Mouse (Mus musculus) limb, embryonic 14.5 days (tissue): ENCODE results near the gene Fut11. TPM values are rescaled to one million over a fixed set of nuclear protein-coding genes. Genes with fewer than 3 reads are reported as not detected.

Source experiments
- ATAC-seq: fragments of 200-750 bp; cut with Nextera tagmentation; 2 replicates; pipeline ENCODE4 v1.8.0; 2017; ENCODE audit warnings: low read depth, moderate number of reproducible peaks, moderate TSS enrichment; ENCODE audit not compliant: low FRiP score
- DNase-seq: peaks from one replicate; pipeline ENCODE4 v3.0.0-alpha.2; 2015; ENCODE audit warnings: low spot score
- H3K27ac ChIP-seq: fragments of 300-500 bp; sonication (generic); replicated peaks from 2 replicates; pipeline ENCODE4 v1.5.1; 2014; ENCODE audit warnings: low read depth, mild to moderate bottlenecking, low read length, moderate library complexity, mixed read lengths
- H3K27me3 ChIP-seq: fragments of 300-500 bp; sonication (generic); 2 replicates; pipeline ENCODE4 v1.6.1; 2014; ENCODE audit warnings: low read length, mixed read lengths; ENCODE audit not compliant: control insufficient read depth, insufficient read depth
- H3K36me3 ChIP-seq: fragments of 300-500 bp; sonication (generic); 2 replicates; pipeline ENCODE4 v1.6.1; 2014; ENCODE audit warnings: mild to moderate bottlenecking, low read length, moderate library complexity, mixed read lengths; ENCODE audit not compliant: control insufficient read depth, insufficient read depth
- H3K4me1 ChIP-seq: fragments of 300-500 bp; sonication (generic); 2 replicates; pipeline ENCODE4 v1.6.1; 2014; ENCODE audit warnings: antibody characterized with exemption, low read length, mixed read lengths; ENCODE audit not compliant: control insufficient read depth, insufficient read depth
- H3K4me2 ChIP-seq: fragments of 300-500 bp; sonication (generic); replicated peaks from 2 replicates; pipeline ENCODE4 v1.6.1; 2014; ENCODE audit warnings: low read depth, mild to moderate bottlenecking, low read length, moderate library complexity; ENCODE audit not compliant: severe bottlenecking
- H3K4me3 ChIP-seq: fragments of 300-500 bp; sonication (generic); replicated peaks from 2 replicates; pipeline ENCODE4 v1.5.1; 2014; ENCODE audit warnings: low read length
- H3K9ac ChIP-seq: fragments of 300-500 bp; sonication (generic); 2 replicates; pipeline ENCODE4 v1.6.1; 2014; ENCODE audit warnings: mild to moderate bottlenecking, low read depth, low read length, moderate library complexity; ENCODE audit not compliant: severe bottlenecking
- H3K9me3 ChIP-seq: fragments of 300-500 bp; sonication (generic); 2 replicates; pipeline ENCODE4 v1.6.1; 2016; ENCODE audit warnings: low read length; ENCODE audit not compliant: control insufficient read depth
- POLR2A ChIP-seq: fragments of 200-500 bp; IDR thresholded peaks from 2 replicates; pipeline ENCODE4 v1.8.0; 2012; ENCODE audit warnings: inconsistent platforms, mild to moderate bottlenecking, moderate library complexity, borderline replicate concordance; ENCODE audit not compliant: insufficient read depth, insufficient read length; ENCODE audit errors: extremely low read depth
- WGBS: fragments of 180-500 bp; shearing (Covaris S2); extraction: QIAGEN DNeasy Blood & Tissue Kit; methylation state at CpG from one replicate; pipeline ENCODE4 v1.1.7; 2014; 5-methylcytosine and 5-hydroxymethylcytosine counted together
- polyA plus RNA-seq, 2 experiments: library from polyadenylated mRNA; depleted of rRNA in 1 of 2; stranded (reverse) in 1 of 2; unstranded in 1 of 2; fragments of >200 nt; fragmentation: Nextera tagmentation in 1 of 2; extraction: Ambion mirVana in 1 of 2; gene quantifications; 2 replicates each; pipeline versions ENCODE4 v1.2.1 to v1.2.3; 2012 to 2014

Gene Fut11
- polyA plus RNA-seq, 2 experiments: 22.6 to 26.9 TPM

- ATAC-seq (no peak), DNase-seq (no peak)
- Histone ChIP-seq H3K9ac (no peak overlapping the region), H3K9me3 (no peaks in the 10 kb centered on the region), H3K4me1 (no peaks in the 10 kb centered on the region), H3K36me3 (peaks cover 59% of the 10 kb centered on the region), H3K4me2 (peak overlapping the region; percentile 84), H3K27me3 (no peaks in the 10 kb centered on the region), H3K27ac (peak overlapping the region; percentile 43; the same call in 1 of the 2 replicates), H3K4me3 (peak overlapping the region; percentile 80; the same call in 1 of the 2 replicates)
- TF ChIP-seq POLR2A: no peak
- 65% methylated on average over 2 of the region's 2 CpGs for WGBS
Measured at GRCm38 (mm10) chr14:20735052-20735451, 40.3 kb downstream of the Fut11 start.

- DNase-seq: no peak
- no peak overlapping the region for H3K9ac ChIP-seq
- TF ChIP-seq POLR2A: no peak
- no peak overlapping the region for H3K27ac ChIP-seq
- no peak overlapping the region for H3K4me2 ChIP-seq
- no peak for ATAC-seq
- peaks cover 55% of the 10 kb centered on the region for H3K36me3 ChIP-seq
- 92% methylated on average over 13 of the region's 13 CpGs for WGBS
- H3K4me3 ChIP-seq: no peak overlapping the region
- no peaks in the 10 kb centered on the region for H3K9me3 ChIP-seq
- no peaks in the 10 kb centered on the region for H3K4me1 ChIP-seq
- H3K27me3 ChIP-seq: no peaks in the 10 kb centered on the region
Measured at GRCm38 (mm10) chr14:20735892-20736390, 41.2 kb downstream of the Fut11 start.

GRCm38 (mm10) chr14:20737306-20737705 is 42.5 kb downstream of the Fut11 start:
- Histone ChIP-seq H3K9ac (no peak overlapping the region), H3K4me3 (no peak overlapping the region), H3K4me2 (no peak overlapping the region), H3K4me1 (no peaks in the 10 kb centered on the region), H3K27ac (no peak overlapping the region), H3K27me3 (no peaks in the 10 kb centered on the region), H3K36me3 (peaks cover 56% of the 10 kb centered on the region), H3K9me3 (no peaks in the 10 kb centered on the region)
- 57% methylated on average over 14 of the region's 14 CpGs for WGBS
- DNase-seq (no peak), ATAC-seq (no peak)
- TF ChIP-seq POLR2A: no peak

GRCm38 (mm10) chr14:20738511-20738910 is 43.7 kb downstream of the Fut11 start:
- Histone ChIP-seq H3K9me3 (no peaks in the 10 kb centered on the region), H3K27me3 (no peaks in the 10 kb centered on the region), H3K4me3 (no peak overlapping the region), H3K4me1 (no peaks in the 10 kb centered on the region), H3K9ac (no peak overlapping the region), H3K4me2 (no peak overlapping the region), H3K36me3 (peaks cover 65% of the 10 kb centered on the region), H3K27ac (no peak overlapping the region)
- TF ChIP-seq POLR2A: no peak
- DNase-seq: no peak
- ATAC-seq: no peak
- 78% methylated on average over 8 of the region's 8 CpGs for WGBS

GRCm38 (mm10) chr14:20741301-20741700 is 46.5 kb downstream of the Fut11 start:
- H3K4me2 ChIP-seq: no peak overlapping the region
- H3K9ac ChIP-seq: 0 out of 2 replicates have a peak overlapping the region, but pooled peaks have one; percentile 25
- TF ChIP-seq POLR2A: no peak
- H3K4me1 ChIP-seq: no peaks in the 10 kb centered on the region
- no peak overlapping the region for H3K4me3 ChIP-seq
- no peaks in the 10 kb centered on the region for H3K27me3 ChIP-seq
- no peak for DNase-seq
- peaks cover 79% of the 10 kb centered on the region for H3K36me3 ChIP-seq
- ATAC-seq: no peak
- WGBS: 93% methylated on average over 9 of the region's 9 CpGs
- H3K27ac ChIP-seq: no peak overlapping the region
- H3K9me3 ChIP-seq: no peaks in the 10 kb centered on the region
